Mouse (Mus musculus): Measurements from ENCODE around the gene Vmn2r38. TPM values are rescaled to one million over a fixed set of nuclear protein-coding genes. Genes with fewer than 3 reads are reported as not detected.
"Not testable (repeated sequence)": the region's sequence is repeated elsewhere in the genome, so short reads cannot be mapped to it uniquely, and the experiment has no call there.

The Vmn2r38 gene
- not detected for total RNA-seq (2021)
- long read RNA-seq, experiment 1, result 0 reads
- long read RNA-seq, experiment 2, result 0 reads

DNA sequence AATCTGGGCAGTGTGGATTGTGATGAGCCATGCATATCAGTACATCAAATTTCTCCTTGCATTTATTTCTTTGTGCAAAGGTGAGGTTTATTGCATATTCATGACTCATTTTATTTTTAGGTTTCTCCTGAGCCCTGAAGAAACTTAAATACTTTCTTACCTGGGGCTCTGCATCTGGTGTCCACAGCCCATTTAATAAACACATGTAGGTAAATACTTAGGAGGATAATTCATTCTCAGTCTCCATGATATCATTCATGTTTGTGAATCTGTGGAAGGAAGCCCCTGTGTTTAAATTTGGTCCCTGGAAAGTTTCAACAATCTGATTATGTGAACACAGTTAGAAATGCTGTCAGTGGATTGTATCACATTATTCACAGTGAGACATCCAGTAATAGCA is at the start of gene Vmn2r38:
Gene Vmn2r38 (minus strand): TSS at position 101 of the 400 bp plus-strand sequence.
- DNase-seq (ENCODE audit: low spot score in 2 of 2); intact Hi-C loops (cut with DNase I): not testable (repeated sequence)

DNA sequence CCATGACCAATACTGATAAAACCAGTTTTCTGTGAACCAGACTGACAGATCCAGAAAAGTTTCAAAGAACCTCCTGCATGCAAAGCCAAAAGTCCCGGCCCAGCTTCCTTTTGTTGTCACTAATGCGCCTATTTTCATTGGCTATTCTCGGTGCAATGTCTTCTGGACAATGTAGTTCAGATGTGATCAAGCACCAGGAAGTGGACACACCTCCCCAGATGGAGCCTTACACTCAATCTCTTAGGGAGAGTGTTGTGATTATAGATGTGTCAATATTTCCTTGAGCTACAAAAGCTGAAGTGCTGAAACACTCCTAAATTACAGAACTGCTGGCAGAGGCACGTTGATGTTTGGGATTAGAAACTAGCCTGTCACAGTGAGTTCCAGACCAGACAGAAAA is 32.3 kb downstream of the Vmn2r38 start:
- DNase-seq (ENCODE audit: low spot score in 2 of 2); intact Hi-C loops (cut with DNase I): not testable (repeated sequence)

DNA sequence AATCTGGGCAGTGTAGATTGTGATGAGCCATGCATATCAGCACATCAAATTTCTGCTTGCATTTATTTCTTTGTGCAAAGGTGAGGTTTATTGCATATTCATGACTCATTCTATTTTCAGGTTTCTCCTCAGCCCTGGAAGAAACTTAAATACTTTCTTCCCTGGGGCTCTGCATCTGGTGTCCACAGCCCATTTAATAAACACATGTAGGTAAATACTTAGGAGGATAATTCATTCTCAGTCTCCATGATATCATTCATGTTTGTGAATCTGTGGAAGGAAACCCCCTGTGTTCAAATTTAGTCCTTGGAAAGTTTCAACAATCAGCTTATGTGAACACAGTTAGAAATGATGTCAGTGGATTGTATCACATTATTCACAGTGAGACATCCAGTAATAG is 67.0 kb downstream of the Vmn2r38 start, which contains the start of gene Vmn2r39:
Gene Vmn2r39 (minus strand): TSS at position 101 of the 400 bp plus-strand sequence.
- DNase-seq (ENCODE audit: low spot score in 2 of 2); intact Hi-C loops (cut with DNase I): not testable (repeated sequence)

Other genes starting within 250 kb of the Vmn2r38 start
- gene Vmn2r40, start 166.4 kb downstream of the Vmn2r38 start, total RNA-seq (2021), result not detected
- gene Vmn2r39, start 67.1 kb downstream of the Vmn2r38 start, total RNA-seq (2021), result not detected
- not detected for gene Vmn2r37, start 125.8 kb upstream of the Vmn2r38 start, total RNA-seq (2021)

Measured in left cerebral cortex, postnatal 14 days (tissue).